Mouse (Mus musculus): ENCODE results near the gene Reck. TPM values are rescaled to one million over a fixed set of nuclear protein-coding genes. Genes with fewer than 3 reads are reported as not detected.

Reck gene
- polyA plus RNA-seq (2012; fragmentation: generic; extraction: Trizol), result 0.61 TPM

DNA sequence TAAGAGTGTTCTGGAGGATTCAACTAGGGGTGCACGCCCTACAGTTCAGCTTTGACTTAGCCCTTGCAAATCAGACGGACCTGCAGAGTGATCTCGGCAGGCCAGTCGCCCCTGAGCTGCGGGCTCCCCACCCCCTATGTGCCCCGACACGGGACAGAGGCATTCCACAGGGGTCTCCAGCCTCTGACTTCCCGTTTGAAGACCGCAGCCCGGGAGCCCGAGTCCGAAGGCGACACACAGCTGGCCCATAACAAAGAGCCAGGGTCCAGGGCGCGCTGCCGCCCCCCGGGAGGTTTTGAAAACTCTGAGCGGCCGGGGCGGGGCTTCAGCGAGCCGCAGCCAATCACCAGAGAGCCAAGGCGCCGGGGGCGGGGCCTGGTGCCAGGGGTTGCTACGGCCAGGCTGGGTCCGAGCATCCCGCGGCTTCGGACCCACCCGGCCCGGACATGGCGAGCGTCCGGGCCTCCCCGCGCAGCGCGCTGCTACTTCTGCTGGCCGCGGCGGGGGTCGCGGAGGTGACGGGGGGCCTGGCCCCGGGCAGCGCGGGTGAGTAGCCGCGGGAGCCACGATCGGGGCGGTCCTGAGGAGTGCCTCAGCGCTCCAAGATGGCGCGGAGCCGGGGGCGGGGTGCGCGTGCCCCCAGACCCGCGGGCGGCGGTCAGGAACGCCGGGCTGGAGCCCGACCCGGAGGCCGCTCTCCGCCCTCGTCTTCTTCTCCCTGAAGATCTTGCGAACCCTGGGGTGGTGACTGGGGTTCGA, at the start of gene Reck:
Gene Reck, plus strand, starts transcription at position 371 of the 759 bp plus-strand sequence.
- Histone ChIP-seq H3K4me2 (ENCODE audit: low read depth) (peak within 1 kb of the TSS; percentile 95), H3K36me3 (ENCODE audit: control insufficient read depth, insufficient read depth) (no peaks in the 10 kb centered on the region), H3K27me3 (ENCODE audit: control insufficient read depth, insufficient read depth, insufficient read length) (peaks cover 18% of the 10 kb centered on the region), H3K4me3 (peak within 1 kb of the TSS; percentile 33), H3ac (ENCODE audit: control insufficient read depth, insufficient read length) (no peak within 1 kb of the TSS), H3K79me2 (ENCODE audit: control insufficient read depth, insufficient read depth) (no peaks in the 10 kb centered on the region)
- TF ChIP-seq TCF12 (IDR thresholded peaks at IDR 0.05; ENCODE audit: insufficient read depth, poor library complexity, severe bottlenecking) (no peak), POLR2A (IDR thresholded peaks at IDR 0.05; ENCODE audit: insufficient read length, low read depth) (peak; percentile 31)

DNA sequence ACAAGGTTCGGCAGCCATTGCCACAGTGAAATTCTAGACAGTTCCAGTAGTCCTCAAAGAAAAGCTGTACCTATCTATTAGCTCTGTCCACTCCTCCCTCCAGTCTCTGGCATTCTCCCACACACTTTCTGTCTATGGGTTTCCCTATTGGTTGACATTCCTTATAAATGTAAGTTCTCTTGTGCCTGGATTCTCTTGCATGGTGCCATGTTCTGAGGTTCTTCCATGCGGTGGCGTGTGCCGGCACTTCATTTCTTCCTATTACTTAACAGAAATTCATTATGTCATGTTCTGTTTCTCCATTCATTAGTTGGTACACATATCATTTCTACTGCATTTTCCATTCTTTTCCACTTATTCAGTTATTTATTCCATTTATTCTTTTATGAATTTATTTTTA, 46.5 kb upstream of the Reck start:
- peaks cover 31% of the 10 kb centered on the region for H3K27me3 ChIP-seq (ENCODE audit: control insufficient read depth, insufficient read depth, insufficient read length)
- TF ChIP-seq POLR2AphosphoS2 (IDR thresholded peaks at IDR 0.05; ENCODE audit: insufficient read length, low read depth) (no peak), MYOD1 (IDR thresholded peaks at IDR 0.05; ENCODE audit: control insufficient read depth in 1 of 3, insufficient read length in 2 of 3, low read depth in 2 of 3) (no peak), TCF3 (IDR thresholded peaks at IDR 0.05; ENCODE audit: insufficient read length, low read depth) (no peak), CEBPB (IDR thresholded peaks at IDR 0.05; ENCODE audit: insufficient read depth, poor library complexity, severe bottlenecking) (no peak), MAX (IDR thresholded peaks at IDR 0.05; ENCODE audit: low read depth) (no peak), E2F4 (IDR thresholded peaks at IDR 0.05; ENCODE audit: insufficient read depth) (no peak), TCF12 (IDR thresholded peaks at IDR 0.05; ENCODE audit: insufficient read depth, poor library complexity, severe bottlenecking) (no peak), REST (IDR thresholded peaks at IDR 0.05; ENCODE audit: insufficient read depth, insufficient read length) (no peak), MYOG (IDR thresholded peaks at IDR 0.05; ENCODE audit: control insufficient read depth in 1 of 3, insufficient read depth in 1 of 3, insufficient read length in 2 of 3, low read depth in 2 of 3) (no peak), SRF (IDR thresholded peaks at IDR 0.05; ENCODE audit: control insufficient read depth, insufficient read length, low read depth) (no peak), USF1 (IDR thresholded peaks at IDR 0.05; ENCODE audit: low read depth) (no peak), POLR2A (IDR thresholded peaks at IDR 0.05; ENCODE audit: insufficient read length, low read depth) (no peak)
- H3K79me2 ChIP-seq (ENCODE audit: control insufficient read depth, insufficient read depth), result no peaks in the 10 kb centered on the region
- H3K36me3 ChIP-seq (ENCODE audit: control insufficient read depth, insufficient read depth), result no peaks in the 10 kb centered on the region
- H3ac ChIP-seq (ENCODE audit: control insufficient read depth, insufficient read length), result no peak overlapping the region
- no peak overlapping the region for H3K4me2 ChIP-seq (ENCODE audit: low read depth)
- no peak overlapping the region for H3K4me3 ChIP-seq

DNA sequence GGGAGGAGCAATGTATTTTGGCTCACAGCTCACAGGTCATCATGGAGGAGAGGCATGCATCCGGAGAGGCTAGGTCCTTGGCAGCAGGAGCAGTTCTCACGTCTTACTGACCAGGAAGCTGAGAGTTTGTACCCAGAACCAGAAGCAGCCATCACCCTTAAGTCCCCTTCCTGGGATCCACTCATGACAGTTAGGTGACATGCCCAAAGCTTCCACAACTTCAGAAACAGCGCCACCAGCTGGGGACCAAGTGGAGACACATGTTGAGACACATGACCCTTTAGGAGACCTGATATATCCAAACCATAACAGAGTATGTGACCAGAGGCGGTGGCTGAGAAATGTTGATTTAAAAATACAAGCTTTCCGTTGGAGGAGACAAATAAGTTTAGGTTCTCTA, 43.3 kb upstream of the Reck start:
- H3K4me2 ChIP-seq (ENCODE audit: low read depth), result no peak overlapping the region
- peaks cover 42% of the 10 kb centered on the region for H3K27me3 ChIP-seq (ENCODE audit: control insufficient read depth, insufficient read depth, insufficient read length)
- H3ac ChIP-seq (ENCODE audit: control insufficient read depth, insufficient read length), result no peak overlapping the region
- no peak overlapping the region for H3K4me3 ChIP-seq
- no peaks in the 10 kb centered on the region for H3K79me2 ChIP-seq (ENCODE audit: control insufficient read depth, insufficient read depth)
- no peaks in the 10 kb centered on the region for H3K36me3 ChIP-seq (ENCODE audit: control insufficient read depth, insufficient read depth)
- TF ChIP-seq TCF3 (IDR thresholded peaks at IDR 0.05; ENCODE audit: insufficient read length, low read depth) (no peak), E2F4 (IDR thresholded peaks at IDR 0.05; ENCODE audit: insufficient read depth) (no peak), POLR2A (IDR thresholded peaks at IDR 0.05; ENCODE audit: insufficient read length, low read depth) (no peak), TCF12 (IDR thresholded peaks at IDR 0.05; ENCODE audit: insufficient read depth, poor library complexity, severe bottlenecking) (no peak), REST (IDR thresholded peaks at IDR 0.05; ENCODE audit: insufficient read depth, insufficient read length) (no peak), MAX (IDR thresholded peaks at IDR 0.05; ENCODE audit: low read depth) (no peak), CEBPB (IDR thresholded peaks at IDR 0.05; ENCODE audit: insufficient read depth, poor library complexity, severe bottlenecking) (no peak)

DNA sequence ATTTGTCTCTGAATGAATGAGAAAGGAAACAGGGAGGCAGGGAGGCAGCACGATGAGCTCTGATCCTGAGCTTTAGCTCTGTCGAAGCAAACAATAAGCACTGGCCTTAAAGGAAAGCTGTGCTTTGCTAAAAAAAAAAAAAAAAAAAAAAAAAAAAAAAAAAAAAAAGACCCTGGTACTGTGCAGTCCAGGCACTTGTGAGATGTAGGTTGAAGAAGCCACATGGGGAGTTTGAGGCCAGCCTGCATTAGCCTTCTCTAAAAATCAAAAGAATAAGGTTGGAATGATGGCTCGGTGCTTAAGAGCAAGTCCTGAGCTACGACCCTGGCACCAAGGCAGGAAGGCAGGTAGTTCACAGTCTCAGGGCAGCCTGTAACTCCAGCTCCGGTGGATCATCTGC, 41.6 kb upstream of the Reck start:
- Histone ChIP-seq H3K4me2 (ENCODE audit: low read depth) (no peak overlapping the region), H3K36me3 (ENCODE audit: control insufficient read depth, insufficient read depth) (no peaks in the 10 kb centered on the region), H3K4me3 (no peak overlapping the region), H3K27me3 (ENCODE audit: control insufficient read depth, insufficient read depth, insufficient read length) (peaks cover 50% of the 10 kb centered on the region), H3K79me2 (ENCODE audit: control insufficient read depth, insufficient read depth) (no peaks in the 10 kb centered on the region), H3ac (ENCODE audit: control insufficient read depth, insufficient read length) (no peak overlapping the region)
- TF ChIP-seq TCF12 (IDR thresholded peaks at IDR 0.05; ENCODE audit: insufficient read depth, poor library complexity, severe bottlenecking), result no peak

DNA sequence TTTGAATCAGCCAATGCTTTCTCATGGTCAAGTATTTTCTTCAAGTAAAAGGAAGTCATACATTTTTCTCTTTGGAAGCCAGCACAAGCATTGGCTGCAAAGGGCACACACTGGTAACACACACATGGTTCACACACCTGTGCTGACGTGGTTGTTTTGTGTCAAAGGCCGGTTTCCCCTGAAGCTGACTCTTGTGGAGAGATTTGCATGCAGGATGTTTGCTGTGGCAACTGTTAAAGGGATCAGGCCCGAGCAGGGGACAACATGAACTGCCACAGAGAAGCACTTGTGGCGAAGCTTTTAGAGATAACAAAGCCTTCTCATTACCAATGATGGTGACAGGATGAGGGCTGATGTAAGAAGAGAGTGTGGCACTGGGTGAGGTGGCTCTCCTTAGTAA, 40.6 kb upstream of the Reck start:
- Histone ChIP-seq H3K4me3 (no peak overlapping the region), H3ac (ENCODE audit: control insufficient read depth, insufficient read length) (no peak overlapping the region), H3K4me2 (ENCODE audit: low read depth) (no peak overlapping the region), H3K36me3 (ENCODE audit: control insufficient read depth, insufficient read depth) (no peaks in the 10 kb centered on the region), H3K79me2 (ENCODE audit: control insufficient read depth, insufficient read depth) (no peaks in the 10 kb centered on the region), H3K27me3 (ENCODE audit: control insufficient read depth, insufficient read depth, insufficient read length) (peaks cover 50% of the 10 kb centered on the region)
- TF ChIP-seq SRF (IDR thresholded peaks at IDR 0.05; ENCODE audit: control insufficient read depth, insufficient read length, low read depth) (no peak), POLR2A (IDR thresholded peaks at IDR 0.05; ENCODE audit: insufficient read length, low read depth) (no peak), USF1 (IDR thresholded peaks at IDR 0.05; ENCODE audit: low read depth) (no peak), MYOG (IDR thresholded peaks at IDR 0.05; ENCODE audit: control insufficient read depth in 1 of 3, insufficient read depth in 1 of 3, insufficient read length in 2 of 3, low read depth in 2 of 3) (no peak), CEBPB (IDR thresholded peaks at IDR 0.05; ENCODE audit: insufficient read depth, poor library complexity, severe bottlenecking) (no peak), MYOD1 (IDR thresholded peaks at IDR 0.05; ENCODE audit: control insufficient read depth in 1 of 3, insufficient read length in 2 of 3, low read depth in 2 of 3) (no peak), E2F4 (IDR thresholded peaks at IDR 0.05; ENCODE audit: insufficient read depth) (no peak), REST (IDR thresholded peaks at IDR 0.05; ENCODE audit: insufficient read depth, insufficient read length) (no peak), TCF12 (IDR thresholded peaks at IDR 0.05; ENCODE audit: insufficient read depth, poor library complexity, severe bottlenecking) (no peak), MAX (IDR thresholded peaks at IDR 0.05; ENCODE audit: low read depth) (no peak), TCF3 (IDR thresholded peaks at IDR 0.05; ENCODE audit: insufficient read length, low read depth) (no peak), POLR2AphosphoS2 (IDR thresholded peaks at IDR 0.05; ENCODE audit: insufficient read length, low read depth) (no peak)
